Mouse (Mus musculus): Measurements from ENCODE around the gene Psme3. TPM values are rescaled to one million over a fixed set of nuclear protein-coding genes. Genes with fewer than 3 reads are reported as not detected.

Psme3 gene
- polyA plus RNA-seq, 1 experiment from 2014 or later: 130 TPM

Small RNAs within 50 kb of the gene (microRNA-seq; reads per million reads assigned to microRNA genes)
- gene Gm25593: not detected

Other genes starting within 250 kb of the Psme3 start
- 7.0 and 11.5 TPM in 2 replicates for gene Naglu, start 246.2 kb upstream of the Psme3 start, polyA plus RNA-seq (2014; fragmentation: Nextera tagmentation; extraction: Ambion mirVana)
- gene Hsd17b1, start 237.8 kb upstream of the Psme3 start, polyA plus RNA-seq (2014; fragmentation: Nextera tagmentation; extraction: Ambion mirVana): 0.16 TPM in 1 of 2 replicates, not detected in the other
- 42.0 and 44.9 TPM in 2 replicates for gene Coasy, start 233.6 kb upstream of the Psme3 start, polyA plus RNA-seq (2014; fragmentation: Nextera tagmentation; extraction: Ambion mirVana)
- 39.7 and 48.7 TPM in 2 replicates for gene Mlx, start 228.9 kb upstream of the Psme3 start, polyA plus RNA-seq (2014; fragmentation: Nextera tagmentation; extraction: Ambion mirVana)
- gene Psmc3ip, start 220.8 kb upstream of the Psme3 start, polyA plus RNA-seq (2014; fragmentation: Nextera tagmentation; extraction: Ambion mirVana): 52.0 and 61.8 TPM in 2 replicates
- gene Retreg3, start 196.3 kb upstream of the Psme3 start, polyA plus RNA-seq (2014; fragmentation: Nextera tagmentation; extraction: Ambion mirVana): 10.5 and 14.0 TPM in 2 replicates
- gene Tubg1, start 196.3 kb upstream of the Psme3 start, polyA plus RNA-seq (2014; fragmentation: Nextera tagmentation; extraction: Ambion mirVana): 81.9 and 95.4 TPM in 2 replicates
- gene Tubg2, start 160.3 kb upstream of the Psme3 start, polyA plus RNA-seq (2014; fragmentation: Nextera tagmentation; extraction: Ambion mirVana): 3.7 and 4.5 TPM in 2 replicates
- gene Cntnap1, start 145.7 kb upstream of the Psme3 start, polyA plus RNA-seq (2014; fragmentation: Nextera tagmentation; extraction: Ambion mirVana): 1.7 and 2.1 TPM in 2 replicates
- 17.0 and 17.9 TPM in 2 replicates for gene Plekhh3, start 144.9 kb upstream of the Psme3 start, polyA plus RNA-seq (2014; fragmentation: Nextera tagmentation; extraction: Ambion mirVana)
- 0.24 and 0.51 TPM in 2 replicates for gene Ccr10, start 140.8 kb upstream of the Psme3 start, polyA plus RNA-seq (2014; fragmentation: Nextera tagmentation; extraction: Ambion mirVana)
- 18.2 and 27.4 TPM in 2 replicates for gene Ezh1, start 89.8 kb upstream of the Psme3 start, polyA plus RNA-seq (2014; fragmentation: Nextera tagmentation; extraction: Ambion mirVana)
- gene Ramp2, start 70.2 kb upstream of the Psme3 start, polyA plus RNA-seq (2014; fragmentation: Nextera tagmentation; extraction: Ambion mirVana): 248 and 275 TPM in 2 replicates
- gene Vps25, start 62.5 kb upstream of the Psme3 start, polyA plus RNA-seq (2014; fragmentation: Nextera tagmentation; extraction: Ambion mirVana): 154 and 160 TPM in 2 replicates
- gene Wnk4, start 55.6 kb upstream of the Psme3 start, polyA plus RNA-seq (2014; fragmentation: Nextera tagmentation; extraction: Ambion mirVana): 18.9 and 28.1 TPM in 2 replicates
- gene Cntd1, start 37.2 kb upstream of the Psme3 start, polyA plus RNA-seq (2014; fragmentation: Nextera tagmentation; extraction: Ambion mirVana): 1.2 and 1.7 TPM in 2 replicates
- gene Coa3, start 37.1 kb upstream of the Psme3 start, polyA plus RNA-seq (2014; fragmentation: Nextera tagmentation; extraction: Ambion mirVana): 204 and 207 TPM in 2 replicates
- gene Becn1, start 13.9 kb upstream of the Psme3 start, polyA plus RNA-seq (2014; fragmentation: Nextera tagmentation; extraction: Ambion mirVana): 112 and 164 TPM in 2 replicates
- gene Aoc2, start 8.8 kb downstream of the Psme3 start, polyA plus RNA-seq (2014; fragmentation: Nextera tagmentation; extraction: Ambion mirVana): 1.9 TPM in 2 replicates
- 0.23 and 0.37 TPM in 2 replicates for gene Aoc3, start 14.4 kb downstream of the Psme3 start, polyA plus RNA-seq (2014; fragmentation: Nextera tagmentation; extraction: Ambion mirVana)
- 0.08 TPM in 1 of 2 replicates, not detected in the other for gene G6pc, start 51.3 kb downstream of the Psme3 start, polyA plus RNA-seq (2014; fragmentation: Nextera tagmentation; extraction: Ambion mirVana)
- 85.2 and 99.0 TPM in 2 replicates for gene Aarsd1, start 101.4 kb downstream of the Psme3 start, polyA plus RNA-seq (2014; fragmentation: Nextera tagmentation; extraction: Ambion mirVana)
- gene Gm27029, start 108.6 kb downstream of the Psme3 start, polyA plus RNA-seq (2014; fragmentation: Nextera tagmentation; extraction: Ambion mirVana): 10.4 and 11.5 TPM in 2 replicates
- gene Rundc1, start 108.9 kb downstream of the Psme3 start, polyA plus RNA-seq (2014; fragmentation: Nextera tagmentation; extraction: Ambion mirVana): 8.2 and 16.1 TPM in 2 replicates
- 8.9 and 10.3 TPM in 2 replicates for gene Ptges3l, start 109.1 kb downstream of the Psme3 start, polyA plus RNA-seq (2014; fragmentation: Nextera tagmentation; extraction: Ambion mirVana)
- 430 and 578 TPM in 2 replicates for gene Rpl27, start 126.1 kb downstream of the Psme3 start, polyA plus RNA-seq (2014; fragmentation: Nextera tagmentation; extraction: Ambion mirVana)
- 9.6 and 10.4 TPM in 2 replicates for gene Ifi35, start 132.2 kb downstream of the Psme3 start, polyA plus RNA-seq (2014; fragmentation: Nextera tagmentation; extraction: Ambion mirVana)
- 7.0 and 10.8 TPM in 2 replicates for gene Rnd2, start 148.8 kb downstream of the Psme3 start, polyA plus RNA-seq (2014; fragmentation: Nextera tagmentation; extraction: Ambion mirVana)
- 25.0 and 28.4 TPM in 2 replicates for gene Vat1, start 150.0 kb downstream of the Psme3 start, polyA plus RNA-seq (2014; fragmentation: Nextera tagmentation; extraction: Ambion mirVana)
- 8.7 and 22.0 TPM in 2 replicates for gene Brca1, start 235.7 kb downstream of the Psme3 start, polyA plus RNA-seq (2014; fragmentation: Nextera tagmentation; extraction: Ambion mirVana)
- 30.8 and 63.9 TPM in 2 replicates for gene Nbr1, start 235.9 kb downstream of the Psme3 start, polyA plus RNA-seq (2014; fragmentation: Nextera tagmentation; extraction: Ambion mirVana)